Mouse (Mus musculus) C2C12 (cell line): ENCODE data around the gene Rerg.

Source experiments
- CTCF ChIP-seq: IDR thresholded peaks from one replicate; pipeline ENCODE4 v1.5.1; 2011; ENCODE audit not compliant: control insufficient read depth, insufficient read depth, insufficient read length
- FOSL1 ChIP-seq: IDR thresholded peaks from one replicate; pipeline ENCODE4 v1.8.0; 2011; ENCODE audit warnings: mild to moderate bottlenecking, low read length; ENCODE audit not compliant: poor library complexity, insufficient read depth, severe bottlenecking
- MAX ChIP-seq: IDR thresholded peaks from one replicate; pipeline ENCODE4 v1.6.1; 2011; ENCODE audit warnings: mild to moderate bottlenecking, control low read depth
- MYOD1 ChIP-seq: IDR thresholded peaks from one replicate; pipeline ENCODE4 v1.6.1; 2011; ENCODE audit warnings: low read depth; ENCODE audit not compliant: control insufficient read depth, insufficient read length
- USF1 ChIP-seq: IDR thresholded peaks from one replicate; pipeline ENCODE4 v1.6.1; 2011; ENCODE audit warnings: low read depth, mild to moderate bottlenecking, control low read depth, moderate library complexity

GRCm38 (mm10) chr6:137047036-137047435 is 123.3 kb downstream of the Rerg start:
- TF ChIP-seq FOSL1 (no peak), CTCF (no peak), USF1 (no peak), MYOD1 (peak; percentile 96), MAX (no peak)
